Mouse (Mus musculus) spleen, adult 2 months (tissue): ENCODE data around the gene Ank.

Experiments used
- CTCF ChIP-seq: fragments of 200-500 bp; IDR thresholded peaks from 2 replicates; pipeline ENCODE4 v1.5.1; 2011; ENCODE audit warnings: mild to moderate bottlenecking, inconsistent platforms; ENCODE audit not compliant: insufficient read depth, insufficient read length, insufficient replicate concordance; ENCODE audit errors: extremely low read depth
- POLR2A ChIP-seq: fragments of 200-500 bp; IDR thresholded peaks from 2 replicates; pipeline ENCODE4 v1.6.1; 2011; ENCODE audit warnings: low read depth, low read length, inconsistent platforms

GRCm38 (mm10) chr15:27597516-27597915 lies 131.0 kb downstream of the Ank start:
- TF ChIP-seq CTCF (no peak), POLR2A (no peak)
